Mouse (Mus musculus): ENCODE results near the gene Tmem238. TPM values are rescaled to one million over a fixed set of nuclear protein-coding genes. Genes with fewer than 3 reads are reported as not detected.
"Not testable (repeated sequence)": the region's sequence is repeated elsewhere in the genome, so short reads cannot be mapped to it uniquely, and the experiment has no call there.

Gene Tmem238
- polyA plus RNA-seq, 1 experiment from 2014 or later = 4.1 TPM

DNA sequence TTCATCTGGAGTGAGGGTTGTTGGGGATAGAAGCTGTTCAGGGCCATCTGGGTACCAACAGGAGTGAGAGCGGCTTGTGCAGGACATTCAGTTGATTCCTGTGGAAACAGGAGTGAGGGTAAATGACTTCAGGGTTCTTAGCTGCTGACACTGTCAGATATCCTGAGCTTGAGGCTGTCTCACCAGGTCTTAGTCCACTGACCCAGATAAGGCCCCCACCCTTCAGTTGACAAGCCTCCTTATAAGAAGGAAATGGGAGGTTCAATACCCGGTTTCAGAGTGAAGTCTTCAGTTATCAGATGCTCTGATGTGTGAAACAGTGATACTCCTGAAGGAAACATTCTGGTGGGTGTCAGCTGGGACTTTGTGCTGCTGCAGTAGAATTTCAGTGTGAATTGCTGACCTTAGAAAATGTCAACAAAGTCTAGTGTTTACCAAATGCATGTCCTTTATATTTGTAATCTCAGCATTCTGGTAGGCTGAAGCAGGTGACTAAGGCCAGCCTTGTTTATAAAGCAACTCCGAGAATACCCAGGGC is 5.2 kb upstream of the Tmem238 start:
- Histone ChIP-seq H3K9me3 (ENCODE audit: control insufficient read depth, low read length) (no peaks in the 10 kb centered on the region), H3K27me3 (ENCODE audit: control insufficient read depth, insufficient read depth, low read length) (0 out of 2 replicates have a peak, but pooled peaks cover 2% of the 10 kb centered on the region)
- 92% methylated on average over 3 of the region's 3 CpGs for WGBS

DNA sequence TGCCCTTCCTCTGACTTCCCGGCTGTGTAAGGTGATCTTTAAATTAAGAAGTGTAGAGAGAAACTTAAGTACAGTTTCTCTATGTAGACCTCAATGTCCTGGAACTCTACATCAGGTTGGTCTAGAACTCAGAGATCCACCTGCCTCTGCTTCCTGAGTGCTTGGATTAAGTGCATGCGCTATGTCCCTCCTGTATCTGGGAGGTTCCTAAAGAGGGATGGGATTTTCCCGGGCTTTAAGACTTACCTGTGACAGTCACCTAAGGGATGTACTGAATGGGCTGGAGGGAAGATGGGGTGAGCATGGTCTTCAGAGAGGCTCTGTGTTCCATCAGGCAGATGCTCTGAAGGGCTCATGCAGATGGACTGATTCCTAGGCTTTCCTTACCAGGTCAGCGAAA is 4.2 kb upstream of the Tmem238 start:
- 41% methylated on average over 4 of the region's 4 CpGs for WGBS
- H3K27ac ChIP-seq = no peak overlapping the region

More for the DNA sequence above, 5.2 kb upstream of the Tmem238 start:
- DNase-seq (ENCODE audit: low spot score) (no peak), ATAC-seq (ENCODE audit: low FRiP score) (no peak)
- Histone ChIP-seq H3K4me2 (replicated peaks) (no peak overlapping the region), H3K4me1 (replicated peaks; ENCODE audit: control insufficient read depth, insufficient read depth, low read length) (peaks cover 8% of the 10 kb centered on the region; the same call in 1 of the 2 replicates), H3K9ac (no peak overlapping the region), H3K36me3 (replicated peaks; ENCODE audit: control insufficient read depth, insufficient read depth) (peaks cover 51% of the 10 kb centered on the region), H3K4me3 (replicated peaks; ENCODE audit: low read length) (no peak overlapping the region), H3K27ac (no peak overlapping the region)

DNA sequence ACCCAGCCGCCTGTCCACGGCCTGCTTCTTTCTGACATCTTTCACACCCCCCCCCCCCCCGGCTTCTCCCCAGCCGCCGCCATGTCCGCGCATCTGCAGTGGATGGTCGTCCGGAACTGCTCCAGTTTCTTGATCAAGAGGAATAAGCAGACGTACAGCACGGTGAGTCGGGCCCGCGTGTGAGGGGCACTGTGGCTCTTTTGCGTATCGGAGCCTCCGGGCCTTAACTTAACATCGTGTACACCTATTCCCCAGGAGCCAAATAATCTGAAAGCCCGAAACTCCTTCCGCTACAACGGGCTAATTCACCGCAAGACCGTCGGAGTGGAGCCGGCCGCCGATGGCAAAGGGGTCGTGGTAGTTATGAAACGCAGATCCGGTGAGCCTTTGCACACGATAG is 3.8 kb upstream of the Tmem238 start:
- DNase-seq (ENCODE audit: low spot score); ATAC-seq (ENCODE audit: low FRiP score): not testable (repeated sequence)

More for the DNA sequence above, 4.2 kb upstream of the Tmem238 start:
- Histone ChIP-seq H3K4me1 (replicated peaks; ENCODE audit: control insufficient read depth, insufficient read depth, low read length) (peaks cover 10% of the 10 kb centered on the region), H3K27me3 (ENCODE audit: control insufficient read depth, insufficient read depth, low read length) (0 out of 2 replicates have a peak, but pooled peaks cover 2% of the 10 kb centered on the region), H3K36me3 (replicated peaks; ENCODE audit: control insufficient read depth, insufficient read depth) (peaks cover 49% of the 10 kb centered on the region), H3K9me3 (ENCODE audit: control insufficient read depth, low read length) (no peaks in the 10 kb centered on the region), H3K4me3 (replicated peaks; ENCODE audit: low read length) (peak overlapping the region; percentile 90), H3K4me2 (replicated peaks) (peak overlapping the region; percentile 76), H3K9ac (peak overlapping the region; percentile 96)
- DNase-seq (ENCODE audit: low spot score) (no peak), ATAC-seq (ENCODE audit: low FRiP score) (no peak)

DNA sequence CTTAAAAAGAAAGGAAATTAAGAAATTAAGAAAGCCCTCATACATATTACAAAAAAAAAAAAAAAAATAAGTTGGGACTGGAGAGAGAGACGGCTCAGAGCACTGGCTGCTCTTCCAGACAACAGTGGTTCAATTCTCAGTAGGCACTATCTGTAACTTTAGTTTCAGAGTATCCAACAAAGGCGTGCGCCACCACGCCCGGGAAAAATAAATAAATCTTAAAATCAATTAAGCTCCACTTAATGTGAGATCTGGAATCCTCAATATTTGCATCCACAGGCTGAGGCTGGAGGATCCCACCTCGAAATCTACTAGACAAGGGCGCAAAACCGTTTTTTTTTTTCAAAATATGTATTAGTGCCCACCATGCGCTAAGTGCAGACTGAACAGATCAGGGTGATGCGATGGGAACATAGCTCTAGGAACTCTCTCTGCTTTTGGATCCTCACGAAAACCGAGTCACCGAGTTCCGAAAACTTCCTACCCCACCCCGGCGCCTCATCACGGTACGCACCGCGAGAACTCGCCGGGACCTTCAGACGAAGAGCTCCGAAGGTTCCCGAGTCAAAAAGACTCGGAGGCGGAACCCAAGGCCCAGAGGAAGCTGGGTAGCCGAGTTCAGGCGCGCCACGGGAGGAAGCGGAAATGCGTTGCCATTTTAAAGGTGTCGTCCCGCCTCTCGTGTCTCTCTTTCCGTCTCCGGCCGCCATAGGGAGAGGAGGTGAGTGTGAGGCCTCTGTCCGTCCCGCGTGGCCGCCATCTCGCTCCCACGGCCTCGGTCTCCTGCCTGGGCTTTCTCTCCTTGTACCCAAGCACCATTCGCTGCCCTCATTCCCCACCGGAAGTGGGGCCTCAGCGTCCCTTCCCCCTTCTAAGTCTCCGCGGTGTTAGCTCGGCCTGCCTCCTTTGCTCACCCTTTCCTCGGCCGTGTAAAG is 3.1 kb upstream of the Tmem238 start, which contains the start of gene Rpl28:
TSS of gene Rpl28 (plus strand) at position 597 of the 935 bp plus-strand sequence.
- Histone ChIP-seq H3K9ac (peak within 1 kb of the TSS; percentile 96), H3K27me3 (ENCODE audit: control insufficient read depth, insufficient read depth, low read length) (0 out of 2 replicates have a peak, but pooled peaks cover 8% of the 10 kb centered on the region), H3K36me3 (replicated peaks; ENCODE audit: control insufficient read depth, insufficient read depth) (peaks cover 38% of the 10 kb centered on the region), H3K9me3 (ENCODE audit: control insufficient read depth, low read length) (no peaks in the 10 kb centered on the region), H3K4me1 (replicated peaks; ENCODE audit: control insufficient read depth, insufficient read depth, low read length) (peaks cover 16% of the 10 kb centered on the region), H3K4me2 (replicated peaks) (peak within 1 kb of the TSS; percentile 76), H3K4me3 (replicated peaks; ENCODE audit: low read length) (peak within 1 kb of the TSS; percentile 90), H3K27ac (peak within 1 kb of the TSS; percentile 92)
- peak; percentile 96 for DNase-seq (ENCODE audit: low spot score)
- peak; percentile 90 for ATAC-seq (ENCODE audit: low FRiP score)
- 1% methylated on average over 54 of the region's 54 CpGs for WGBS

More for the DNA sequence above, 3.8 kb upstream of the Tmem238 start:
- H3K9me3 ChIP-seq (ENCODE audit: control insufficient read depth, low read length); H3K27me3 ChIP-seq (ENCODE audit: control insufficient read depth, insufficient read depth, low read length): not testable (repeated sequence)
- H3K4me1 ChIP-seq (replicated peaks; ENCODE audit: control insufficient read depth, insufficient read depth, low read length) = peaks cover 15% of the 10 kb centered on the region
- 1% methylated on average over 31 of the region's 31 CpGs for WGBS
- H3K27ac ChIP-seq = peak overlapping the region; percentile 92
- peaks cover 44% of the 10 kb centered on the region for H3K36me3 ChIP-seq (replicated peaks; ENCODE audit: control insufficient read depth, insufficient read depth)
- H3K9ac ChIP-seq = peak overlapping the region; percentile 96
- peak overlapping the region; percentile 76 for H3K4me2 ChIP-seq (replicated peaks)
- H3K4me3 ChIP-seq (replicated peaks; ENCODE audit: low read length) = peak overlapping the region; percentile 90

DNA sequence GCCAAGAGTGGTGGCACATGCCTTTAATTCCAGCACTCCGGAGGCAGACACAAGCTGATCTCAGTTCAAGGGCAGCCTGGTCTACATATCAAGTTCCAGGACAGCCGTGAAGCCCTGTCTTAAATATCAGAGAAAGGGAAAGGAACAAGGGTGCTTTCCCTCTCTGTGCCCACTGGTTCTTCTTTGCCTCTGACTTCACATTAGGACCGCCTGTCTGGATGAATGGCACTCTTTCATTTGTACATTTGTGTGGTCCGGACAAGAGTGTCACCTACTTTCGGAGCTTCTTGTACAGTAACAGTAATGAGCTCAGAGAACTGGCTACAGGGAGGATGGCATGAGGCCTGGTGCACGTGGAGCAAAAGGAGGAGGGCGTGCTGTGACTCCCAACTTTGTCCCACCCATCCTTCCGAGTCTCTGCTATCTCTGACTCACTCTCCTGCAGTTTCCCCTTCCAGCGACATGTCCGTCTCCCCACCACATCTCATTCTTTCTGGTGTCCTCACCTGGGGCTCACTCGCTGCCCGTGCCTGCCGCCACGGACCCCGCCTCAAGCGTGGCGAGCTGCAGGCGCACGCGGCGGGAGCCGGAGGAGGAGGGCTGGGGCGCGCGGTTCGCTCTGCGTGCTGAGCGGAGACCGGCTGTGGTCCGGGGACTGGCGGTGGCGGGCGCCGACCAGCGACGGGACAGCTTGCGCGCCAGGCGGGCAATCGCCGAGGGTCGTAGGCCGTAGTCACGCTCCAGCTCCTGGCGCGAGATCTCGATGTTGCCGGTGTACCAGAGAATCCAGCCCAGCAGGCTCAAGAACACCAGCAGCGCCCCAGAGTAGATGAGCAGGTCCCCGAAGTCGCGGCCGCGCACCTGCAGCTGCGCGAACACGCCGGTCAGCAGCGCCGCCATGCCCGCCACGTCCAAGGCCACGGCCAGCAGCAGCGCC is 689 bp downstream of the Tmem238 start:
- Histone ChIP-seq H3K9ac (peak overlapping the region; percentile 67), H3K27me3 (ENCODE audit: control insufficient read depth, insufficient read depth, low read length) (0 out of 2 replicates have a peak, but pooled peaks cover 8% of the 10 kb centered on the region), H3K4me2 (replicated peaks) (peak overlapping the region; percentile 92), H3K36me3 (replicated peaks; ENCODE audit: control insufficient read depth, insufficient read depth) (peaks cover 1% of the 10 kb centered on the region; the same call in 1 of the 2 replicates), H3K27ac (peak overlapping the region; percentile 40), H3K4me3 (replicated peaks; ENCODE audit: low read length) (peak overlapping the region; percentile 49), H3K4me1 (replicated peaks; ENCODE audit: control insufficient read depth, insufficient read depth, low read length) (peaks cover 11% of the 10 kb centered on the region), H3K9me3 (ENCODE audit: control insufficient read depth, low read length) (no peaks in the 10 kb centered on the region)
- peak; percentile 66 for DNase-seq (ENCODE audit: low spot score)
- ATAC-seq (ENCODE audit: low FRiP score) = peak; percentile 46
- 2% methylated on average over 63 of the region's 64 CpGs for WGBS

DNA sequence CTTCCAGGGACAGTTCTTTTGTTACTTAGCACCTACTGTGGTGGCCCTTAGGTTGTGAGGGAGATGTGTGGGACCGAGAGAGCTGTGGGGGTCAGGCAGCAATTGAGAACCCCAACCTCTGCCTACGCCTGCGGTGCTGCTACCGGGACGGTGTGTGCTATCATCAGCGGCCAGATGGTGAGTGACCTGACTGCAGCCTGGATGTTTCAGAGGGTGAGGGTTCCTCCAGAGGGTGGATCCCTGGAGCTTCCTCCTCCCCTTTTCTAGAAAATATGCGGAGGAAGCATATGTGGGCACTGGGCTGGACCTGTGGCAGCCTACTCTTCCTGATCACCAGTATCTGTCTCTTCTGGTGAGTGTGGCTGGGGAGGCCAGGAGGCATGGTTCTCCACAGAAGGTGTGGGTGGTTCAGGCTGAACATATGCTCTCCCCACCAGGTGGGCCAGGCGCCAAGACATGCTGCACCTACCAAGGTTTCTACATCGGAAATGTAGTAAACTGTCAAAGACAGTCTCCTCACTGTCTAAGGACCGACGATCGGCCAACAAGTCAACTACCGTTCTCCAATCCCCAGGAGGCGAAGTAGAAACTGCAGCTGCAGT is 5.7 kb downstream of the Tmem238 start:
- H3K36me3 ChIP-seq (replicated peaks; ENCODE audit: control insufficient read depth, insufficient read depth) = no peaks in the 10 kb centered on the region
- DNase-seq (ENCODE audit: low spot score) (no peak), ATAC-seq (ENCODE audit: low FRiP score) (no peak)
- no peaks in the 10 kb centered on the region for H3K9me3 ChIP-seq (ENCODE audit: control insufficient read depth, low read length)
- H3K27me3 ChIP-seq (ENCODE audit: control insufficient read depth, insufficient read depth, low read length) = peaks cover 13% of the 10 kb centered on the region
- H3K4me2 ChIP-seq (replicated peaks) = no peak overlapping the region
- H3K9ac ChIP-seq = no peak overlapping the region
- H3K4me3 ChIP-seq (replicated peaks; ENCODE audit: low read length) = no peak overlapping the region
- H3K4me1 ChIP-seq (replicated peaks; ENCODE audit: control insufficient read depth, insufficient read depth, low read length) = peaks cover 6% of the 10 kb centered on the region; the same call in 1 of the 2 replicates
- no peak overlapping the region for H3K27ac ChIP-seq
- WGBS = 86% methylated on average over 14 of the region's 14 CpGs

DNA sequence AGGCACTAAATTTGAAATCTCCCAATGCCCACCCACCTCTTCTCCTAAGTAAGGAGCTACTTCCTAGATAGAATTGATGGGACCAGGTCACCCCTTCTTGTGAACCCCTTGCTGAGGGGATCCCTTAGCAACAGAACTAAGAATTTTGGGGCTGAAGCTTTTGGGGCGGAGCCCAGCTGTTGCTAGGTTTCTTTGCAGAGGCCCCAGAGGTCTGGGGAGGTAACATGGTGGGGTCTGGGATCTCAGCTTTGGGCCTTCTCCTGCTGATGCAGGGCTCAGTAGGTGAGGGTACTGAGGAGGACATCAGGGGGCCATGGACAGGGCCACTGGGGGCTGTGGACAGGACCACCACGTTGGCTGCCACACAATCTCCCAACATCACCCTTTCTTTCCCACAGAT is 6.7 kb downstream of the Tmem238 start, which contains the start of the genes Il11 and Tmem190:
TSS of gene Il11 (minus strand) at position 101 of the 400 bp plus-strand sequence.
TSS of gene Tmem190 (plus strand) at position 179 of the 400 bp plus-strand sequence.
- no peak within 1 kb of the TSS for H3K27ac ChIP-seq
- peaks cover 18% of the 10 kb centered on the region for H3K27me3 ChIP-seq (ENCODE audit: control insufficient read depth, insufficient read depth, low read length)
- H3K9ac ChIP-seq = no peak within 1 kb of the TSS
- no peak for DNase-seq (ENCODE audit: low spot score)
- no peak within 1 kb of the TSS for H3K4me3 ChIP-seq (replicated peaks; ENCODE audit: low read length)
- H3K4me2 ChIP-seq (replicated peaks) = no peak within 1 kb of the TSS
- H3K9me3 ChIP-seq (ENCODE audit: control insufficient read depth, low read length) = no peaks in the 10 kb centered on the region
- WGBS = 68% methylated on average over 2 of the region's 2 CpGs
- ATAC-seq (ENCODE audit: low FRiP score) = no peak
- 0 out of 2 replicates have a peak, but pooled peaks cover 2% of the 10 kb centered on the region for H3K4me1 ChIP-seq (replicated peaks; ENCODE audit: control insufficient read depth, insufficient read depth, low read length)
- no peaks in the 10 kb centered on the region for H3K36me3 ChIP-seq (replicated peaks; ENCODE audit: control insufficient read depth, insufficient read depth)

DNA sequence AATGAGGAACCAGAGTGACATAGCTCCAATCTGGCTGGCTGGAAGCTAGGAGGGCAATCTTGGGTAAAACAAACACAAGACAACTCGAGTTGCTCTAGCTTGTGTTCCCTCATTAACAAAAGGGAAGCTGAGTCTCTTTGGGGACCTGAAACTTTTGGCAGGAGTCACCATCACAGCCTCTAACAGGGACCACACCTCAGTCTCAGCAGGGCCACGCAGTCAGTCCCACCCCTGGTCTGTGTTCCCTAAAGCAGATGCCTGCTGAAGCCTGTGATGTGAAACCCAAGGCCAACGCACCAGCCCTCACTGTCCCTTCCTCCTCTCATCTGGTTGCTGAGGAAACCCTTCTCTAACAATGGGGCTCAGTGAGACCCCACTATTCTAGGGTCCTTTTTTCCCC is 7.3 kb downstream of the Tmem238 start:
- H3K27ac ChIP-seq = no peak overlapping the region
- no peak for DNase-seq (ENCODE audit: low spot score)
- peaks cover 24% of the 10 kb centered on the region for H3K27me3 ChIP-seq (ENCODE audit: control insufficient read depth, insufficient read depth, low read length)
- no peak overlapping the region for H3K4me2 ChIP-seq (replicated peaks)
- no peaks in the 10 kb centered on the region for H3K9me3 ChIP-seq (ENCODE audit: control insufficient read depth, low read length)
- H3K36me3 ChIP-seq (replicated peaks; ENCODE audit: control insufficient read depth, insufficient read depth) = no peaks in the 10 kb centered on the region
- 0 out of 2 replicates have a peak, but pooled peaks cover 5% of the 10 kb centered on the region for H3K4me1 ChIP-seq (replicated peaks; ENCODE audit: control insufficient read depth, insufficient read depth, low read length)
- 64% methylated on average over 3 of the region's 3 CpGs for WGBS
- no peak for ATAC-seq (ENCODE audit: low FRiP score)
- no peak overlapping the region for H3K4me3 ChIP-seq (replicated peaks; ENCODE audit: low read length)
- no peak overlapping the region for H3K9ac ChIP-seq
